Mouse (Mus musculus): ENCODE data around the gene Trim40. TPM values are rescaled to one million over a fixed set of nuclear protein-coding genes. Genes with fewer than 3 reads are reported as not detected.

Gene Trim40
- polyA plus RNA-seq, 1 experiment from 2014 or later: not detected

DNA sequence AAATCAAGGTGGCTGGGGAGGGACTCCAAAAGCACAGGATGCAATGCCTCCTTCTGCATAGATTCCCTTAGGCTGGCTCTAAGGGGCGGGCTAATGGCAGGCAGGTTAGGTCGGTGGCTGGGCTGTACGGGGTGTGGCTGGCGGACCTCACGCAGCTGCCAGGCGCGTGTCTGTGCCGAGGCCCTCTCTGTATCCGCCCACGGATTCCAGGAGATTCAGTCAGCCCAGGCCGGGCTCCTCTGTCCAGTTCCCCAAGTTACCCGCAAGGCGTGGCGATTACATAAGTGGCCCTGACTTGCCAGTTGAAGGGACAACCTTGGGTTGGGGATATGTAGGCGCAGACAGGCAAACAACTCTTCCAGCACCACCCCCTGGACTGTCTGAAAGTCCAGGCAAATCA is 30.3 kb upstream of the Trim40 start:
- Histone ChIP-seq H3K36me3 (ENCODE audit: control insufficient read depth, insufficient read depth) (no peaks in the 10 kb centered on the region), H3K27ac (ENCODE audit: low read length) (no peak overlapping the region), H3K27me3 (ENCODE audit: control insufficient read depth, insufficient read depth, low read depth, low read length) (peaks cover 7% of the 10 kb centered on the region), H3K9ac (ENCODE audit: low read depth, low read length) (no peak overlapping the region), H3K4me3 (ENCODE audit: low read depth, low read length) (no peak overlapping the region), H3K4me1 (ENCODE audit: control insufficient read depth, low read depth, low read length) (no peaks in the 10 kb centered on the region), H3K9me3 (replicated peaks; ENCODE audit: control insufficient read depth, low read length) (no peaks in the 10 kb centered on the region), H3K4me2 (ENCODE audit: low read depth, low read length) (no peak overlapping the region)
- WGBS (ENCODE audit: insufficient replicate concordance): 47% methylated on average over 15 of the region's 15 CpGs
- 0 out of 2 replicates have a peak, but pooled peaks have one; percentile 37 for ATAC-seq (ENCODE audit: low read depth)

DNA sequence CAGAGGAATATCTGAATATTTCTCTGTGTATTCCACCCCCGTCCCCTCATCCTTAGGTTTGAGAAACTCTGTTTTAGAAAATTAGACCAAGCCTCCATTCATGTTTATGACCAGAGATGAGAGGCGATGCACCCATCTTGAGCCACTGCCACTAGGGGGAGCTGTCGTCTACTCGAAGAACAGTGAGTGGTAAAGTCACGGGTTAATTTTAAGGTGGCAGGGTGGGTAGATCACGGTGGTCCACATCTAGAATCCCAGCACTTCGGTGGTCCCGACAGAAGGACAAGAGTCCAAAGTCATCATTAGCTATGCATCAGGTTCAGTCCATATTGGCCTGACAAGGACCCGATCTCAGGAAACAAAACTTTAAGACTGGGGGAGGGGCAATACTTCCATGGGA is 25.2 kb upstream of the Trim40 start:
- no peaks in the 10 kb centered on the region for H3K4me1 ChIP-seq (ENCODE audit: control insufficient read depth, low read depth, low read length)
- no peaks in the 10 kb centered on the region for H3K9me3 ChIP-seq (replicated peaks; ENCODE audit: control insufficient read depth, low read length)
- no peak overlapping the region for H3K4me3 ChIP-seq (ENCODE audit: low read depth, low read length)
- peaks cover 7% of the 10 kb centered on the region for H3K27me3 ChIP-seq (ENCODE audit: control insufficient read depth, insufficient read depth, low read depth, low read length)
- ATAC-seq (ENCODE audit: low read depth): no peak
- no peaks in the 10 kb centered on the region for H3K36me3 ChIP-seq (ENCODE audit: control insufficient read depth, insufficient read depth)
- H3K4me2 ChIP-seq (ENCODE audit: low read depth, low read length): no peak overlapping the region
- 8% methylated on average over 9 of the region's 9 CpGs for WGBS (ENCODE audit: insufficient replicate concordance)
- H3K27ac ChIP-seq (ENCODE audit: low read length): no peak overlapping the region
- no peak overlapping the region for H3K9ac ChIP-seq (ENCODE audit: low read depth, low read length)

DNA sequence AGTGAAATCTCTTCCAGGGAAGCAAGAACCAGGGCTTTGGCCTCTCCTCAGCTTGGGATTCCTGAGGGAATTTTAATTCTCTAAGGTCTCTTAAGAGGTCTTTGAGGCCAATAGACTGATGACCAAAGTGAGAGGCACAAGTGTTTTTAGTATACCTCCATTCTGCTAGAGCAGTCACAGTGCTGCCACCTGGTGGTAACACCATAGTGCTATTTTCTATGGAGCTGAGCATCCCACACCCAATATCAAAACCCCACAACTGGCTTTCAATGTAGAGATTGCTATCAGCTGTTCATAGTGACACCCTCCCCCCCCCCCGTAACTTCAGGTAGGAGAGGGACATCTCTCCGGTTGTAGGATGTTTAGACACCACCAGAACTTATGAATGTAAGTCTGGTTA is 24.2 kb upstream of the Trim40 start:
- no peaks in the 10 kb centered on the region for H3K36me3 ChIP-seq (ENCODE audit: control insufficient read depth, insufficient read depth)
- H3K4me1 ChIP-seq (ENCODE audit: control insufficient read depth, low read depth, low read length): no peaks in the 10 kb centered on the region
- H3K27me3 ChIP-seq (ENCODE audit: control insufficient read depth, insufficient read depth, low read depth, low read length): peaks cover 7% of the 10 kb centered on the region
- H3K9me3 ChIP-seq (replicated peaks; ENCODE audit: control insufficient read depth, low read length): no peaks in the 10 kb centered on the region
- H3K4me3 ChIP-seq (ENCODE audit: low read depth, low read length): no peak overlapping the region
- no peak overlapping the region for H3K27ac ChIP-seq (ENCODE audit: low read length)
- 7% methylated on average over 2 of the region's 2 CpGs for WGBS (ENCODE audit: insufficient replicate concordance)
- no peak for ATAC-seq (ENCODE audit: low read depth)
- H3K4me2 ChIP-seq (ENCODE audit: low read depth, low read length): no peak overlapping the region
- H3K9ac ChIP-seq (ENCODE audit: low read depth, low read length): no peak overlapping the region

DNA sequence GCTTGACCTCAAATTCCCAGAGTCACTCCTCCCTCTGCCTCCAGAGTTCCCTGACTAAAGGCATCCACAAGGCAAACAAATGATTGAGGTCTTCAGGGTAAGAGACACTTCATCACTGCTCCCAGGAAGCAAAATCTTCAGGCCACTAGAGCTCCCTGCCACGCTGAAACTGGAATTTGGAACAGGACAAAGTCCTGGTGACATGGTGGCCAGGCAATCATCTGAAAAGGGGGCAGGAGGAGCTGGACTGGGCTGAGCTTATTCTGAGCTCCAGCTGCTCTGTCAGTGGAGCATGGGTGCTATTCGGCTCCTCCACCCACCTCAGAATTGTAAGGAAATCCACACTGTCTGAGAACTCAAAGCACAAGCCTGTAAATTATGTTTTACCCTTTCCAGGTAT is 22.1 kb upstream of the Trim40 start:
- H3K4me3 ChIP-seq (ENCODE audit: low read depth, low read length): no peak overlapping the region
- no peak overlapping the region for H3K9ac ChIP-seq (ENCODE audit: low read depth, low read length)
- no peaks in the 10 kb centered on the region for H3K9me3 ChIP-seq (replicated peaks; ENCODE audit: control insufficient read depth, low read length)
- H3K4me2 ChIP-seq (ENCODE audit: low read depth, low read length): no peak overlapping the region
- H3K4me1 ChIP-seq (ENCODE audit: control insufficient read depth, low read depth, low read length): no peaks in the 10 kb centered on the region
- WGBS (ENCODE audit: insufficient replicate concordance): 44% methylated on average over 2 of the region's 2 CpGs
- H3K27me3 ChIP-seq (ENCODE audit: control insufficient read depth, insufficient read depth, low read depth, low read length): peaks cover 7% of the 10 kb centered on the region
- H3K36me3 ChIP-seq (ENCODE audit: control insufficient read depth, insufficient read depth): no peaks in the 10 kb centered on the region
- ATAC-seq (ENCODE audit: low read depth): no peak
- no peak overlapping the region for H3K27ac ChIP-seq (ENCODE audit: low read length)

DNA sequence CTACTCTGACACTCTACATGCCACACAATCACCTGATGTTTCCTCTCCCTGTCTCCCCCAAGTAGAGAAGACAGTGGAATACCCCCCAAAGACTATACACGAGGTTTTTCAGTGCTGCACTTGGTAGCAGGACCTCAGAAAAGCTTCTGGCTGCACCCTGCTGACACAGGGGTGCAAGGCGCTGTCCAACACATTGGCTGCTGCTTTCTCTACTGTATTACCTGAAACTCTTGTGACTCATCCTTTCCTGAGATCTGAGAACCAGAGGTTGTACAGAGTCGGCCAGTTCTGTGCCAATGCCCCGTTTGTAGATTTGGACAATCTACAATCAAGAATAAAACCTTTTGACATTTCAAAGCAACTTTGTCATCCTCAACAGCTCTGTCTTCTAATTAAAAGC is 19.9 kb upstream of the Trim40 start:
- WGBS (ENCODE audit: insufficient replicate concordance): 31% methylated on average over 4 of the region's 4 CpGs
- no peak for ATAC-seq (ENCODE audit: low read depth)

DNA sequence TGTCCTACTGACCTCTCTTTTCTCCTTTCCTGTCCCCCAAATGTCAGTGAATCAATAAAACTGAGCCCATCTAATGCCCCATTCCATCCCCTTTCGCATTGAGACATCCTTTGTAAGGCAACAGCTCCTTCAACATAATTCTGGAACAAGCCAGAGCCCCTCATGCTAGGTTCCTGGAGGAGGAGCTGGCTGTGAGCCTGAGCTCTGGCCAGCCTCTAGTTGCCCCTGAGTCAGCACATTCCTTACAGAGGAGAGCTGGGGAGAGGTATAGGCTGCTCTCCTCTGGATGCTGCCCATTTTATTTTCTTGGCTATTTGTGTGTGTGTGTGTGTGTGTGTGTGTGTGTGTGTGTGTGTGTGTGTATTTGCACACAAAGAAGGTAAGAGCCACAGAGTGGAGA is 18.3 kb upstream of the Trim40 start:
- no peak overlapping the region for H3K4me2 ChIP-seq (ENCODE audit: low read depth, low read length)
- H3K27me3 ChIP-seq (ENCODE audit: control insufficient read depth, insufficient read depth, low read depth, low read length): no peaks in the 10 kb centered on the region
- no peak for ATAC-seq (ENCODE audit: low read depth)
- WGBS (ENCODE audit: insufficient replicate concordance): 22% methylated on average over 1 of the region's 1 CpGs
- no peaks in the 10 kb centered on the region for H3K4me1 ChIP-seq (ENCODE audit: control insufficient read depth, low read depth, low read length)
- no peak overlapping the region for H3K4me3 ChIP-seq (ENCODE audit: low read depth, low read length)
- no peak overlapping the region for H3K9ac ChIP-seq (ENCODE audit: low read depth, low read length)
- H3K27ac ChIP-seq (ENCODE audit: low read length): no peak overlapping the region
- no peaks in the 10 kb centered on the region for H3K9me3 ChIP-seq (replicated peaks; ENCODE audit: control insufficient read depth, low read length)
- no peaks in the 10 kb centered on the region for H3K36me3 ChIP-seq (ENCODE audit: control insufficient read depth, insufficient read depth)

More for the DNA sequence above, 19.9 kb upstream of the Trim40 start:
- no peaks in the 10 kb centered on the region for H3K27me3 ChIP-seq (ENCODE audit: control insufficient read depth, insufficient read depth, low read depth, low read length)
- no peak overlapping the region for H3K4me3 ChIP-seq (ENCODE audit: low read depth, low read length)
- H3K4me1 ChIP-seq (ENCODE audit: control insufficient read depth, low read depth, low read length): no peaks in the 10 kb centered on the region
- no peak overlapping the region for H3K27ac ChIP-seq (ENCODE audit: low read length)
- no peak overlapping the region for H3K9ac ChIP-seq (ENCODE audit: low read depth, low read length)
- H3K9me3 ChIP-seq (replicated peaks; ENCODE audit: control insufficient read depth, low read length): no peaks in the 10 kb centered on the region
- no peak overlapping the region for H3K4me2 ChIP-seq (ENCODE audit: low read depth, low read length)
- H3K36me3 ChIP-seq (ENCODE audit: control insufficient read depth, insufficient read depth): no peaks in the 10 kb centered on the region

DNA sequence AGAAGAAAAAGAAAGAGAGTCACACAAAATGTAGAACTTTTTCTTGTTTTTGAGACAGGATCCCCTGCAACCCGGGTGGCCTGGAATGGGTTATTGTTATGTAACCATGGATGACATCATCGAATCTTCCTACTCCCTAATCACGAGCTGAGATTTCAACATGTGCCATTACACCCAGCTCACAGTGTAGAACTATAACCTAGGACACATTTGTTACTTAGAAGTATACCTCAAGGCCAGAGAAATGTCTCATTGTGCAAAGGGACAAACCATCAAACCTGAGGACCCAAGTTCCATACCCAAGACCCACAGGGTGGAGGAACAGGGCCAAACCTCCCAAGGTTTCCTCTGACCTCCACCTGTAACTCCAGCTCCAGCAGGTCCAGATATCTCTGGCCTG is 13.7 kb upstream of the Trim40 start:
- ATAC-seq (ENCODE audit: low read depth): no peak
- no peak overlapping the region for H3K27ac ChIP-seq (ENCODE audit: low read length)
- no peak overlapping the region for H3K4me2 ChIP-seq (ENCODE audit: low read depth, low read length)
- no peaks in the 10 kb centered on the region for H3K36me3 ChIP-seq (ENCODE audit: control insufficient read depth, insufficient read depth)
- H3K9me3 ChIP-seq (replicated peaks; ENCODE audit: control insufficient read depth, low read length): no peaks in the 10 kb centered on the region
- no peak overlapping the region for H3K9ac ChIP-seq (ENCODE audit: low read depth, low read length)
- WGBS (ENCODE audit: insufficient replicate concordance): 47% methylated on average over 3 of the region's 3 CpGs
- H3K4me3 ChIP-seq (ENCODE audit: low read depth, low read length): no peak overlapping the region
- H3K4me1 ChIP-seq (ENCODE audit: control insufficient read depth, low read depth, low read length): no peaks in the 10 kb centered on the region
- no peaks in the 10 kb centered on the region for H3K27me3 ChIP-seq (ENCODE audit: control insufficient read depth, insufficient read depth, low read depth, low read length)

DNA sequence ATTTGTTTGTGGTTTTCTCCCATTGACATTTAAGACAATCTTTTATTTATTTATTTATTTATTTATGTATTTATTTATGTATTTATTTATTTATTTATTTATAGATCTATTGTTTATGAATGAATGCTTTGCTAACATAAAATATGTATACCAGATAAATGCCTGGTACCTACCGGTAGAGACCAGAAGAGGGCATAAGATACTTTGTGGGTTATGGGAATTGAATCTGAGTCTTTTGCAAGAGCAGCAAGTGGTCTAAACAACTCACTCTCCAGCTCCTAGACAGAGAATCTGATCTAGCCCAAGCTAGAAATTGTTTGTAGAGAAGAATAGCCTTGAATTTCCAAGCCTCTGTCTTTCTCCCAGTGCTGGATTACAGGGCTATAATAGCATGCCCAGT is 10.8 kb upstream of the Trim40 start:
- no peaks in the 10 kb centered on the region for H3K27me3 ChIP-seq (ENCODE audit: control insufficient read depth, insufficient read depth, low read depth, low read length)
- WGBS (ENCODE audit: insufficient replicate concordance): 18% methylated on average over 1 of the region's 1 CpGs
- H3K36me3 ChIP-seq (ENCODE audit: control insufficient read depth, insufficient read depth): no peaks in the 10 kb centered on the region
- no peak overlapping the region for H3K4me2 ChIP-seq (ENCODE audit: low read depth, low read length)
- H3K4me1 ChIP-seq (ENCODE audit: control insufficient read depth, low read depth, low read length): no peaks in the 10 kb centered on the region
- no peak overlapping the region for H3K27ac ChIP-seq (ENCODE audit: low read length)
- no peak for ATAC-seq (ENCODE audit: low read depth)
- H3K9me3 ChIP-seq (replicated peaks; ENCODE audit: control insufficient read depth, low read length): no peaks in the 10 kb centered on the region
- no peak overlapping the region for H3K4me3 ChIP-seq (ENCODE audit: low read depth, low read length)
- H3K9ac ChIP-seq (ENCODE audit: low read depth, low read length): no peak overlapping the region

DNA sequence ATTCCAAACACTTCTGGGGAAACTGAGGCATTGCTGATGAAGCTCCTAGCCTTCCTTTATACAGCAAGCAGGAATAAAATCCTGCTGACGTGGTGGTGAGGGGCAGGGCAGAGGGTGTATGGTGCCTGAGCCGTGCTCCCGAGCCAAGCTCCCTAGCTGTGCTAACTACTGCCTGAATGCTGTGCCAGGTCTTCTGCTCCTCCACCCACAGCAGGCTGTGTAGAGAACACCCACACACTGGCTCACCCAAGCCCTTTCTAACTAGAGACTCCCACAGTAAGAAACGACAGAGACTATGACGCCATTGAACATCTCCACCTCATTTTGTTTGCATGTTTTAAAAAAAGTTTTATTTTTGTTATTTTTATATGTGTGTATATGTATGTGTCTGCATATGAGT is 10.1 kb upstream of the Trim40 start:
- Histone ChIP-seq H3K9ac (ENCODE audit: low read depth, low read length) (no peak overlapping the region), H3K27ac (ENCODE audit: low read length) (no peak overlapping the region), H3K9me3 (replicated peaks; ENCODE audit: control insufficient read depth, low read length) (no peaks in the 10 kb centered on the region), H3K4me2 (ENCODE audit: low read depth, low read length) (no peak overlapping the region), H3K36me3 (ENCODE audit: control insufficient read depth, insufficient read depth) (no peaks in the 10 kb centered on the region), H3K27me3 (ENCODE audit: control insufficient read depth, insufficient read depth, low read depth, low read length) (no peaks in the 10 kb centered on the region; the same call in 1 of the 2 replicates), H3K4me3 (ENCODE audit: low read depth, low read length) (no peak overlapping the region), H3K4me1 (ENCODE audit: control insufficient read depth, low read depth, low read length) (no peaks in the 10 kb centered on the region)
- 66% methylated on average over 5 of the region's 5 CpGs for WGBS (ENCODE audit: insufficient replicate concordance)
- ATAC-seq (ENCODE audit: low read depth): no peak

DNA sequence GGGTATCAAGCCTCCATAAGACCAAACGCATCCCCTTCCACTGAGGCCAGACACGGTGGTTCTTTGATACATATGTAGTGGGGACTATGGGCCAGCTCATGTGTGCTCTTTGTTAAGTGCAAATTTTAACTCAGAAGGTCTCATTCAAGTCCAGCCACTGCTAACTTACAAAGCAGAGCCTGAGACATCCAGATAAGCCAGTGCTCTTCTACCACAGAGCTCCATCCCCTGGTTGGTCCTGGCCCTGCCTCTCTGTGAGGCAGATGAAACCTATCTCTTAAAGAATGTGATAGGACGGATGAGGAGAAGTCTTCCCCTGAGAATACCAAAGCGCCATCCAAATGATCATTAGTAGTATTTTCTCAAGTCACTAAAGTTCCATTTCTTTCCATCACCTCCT is 9.5 kb upstream of the Trim40 start:
- no peaks in the 10 kb centered on the region for H3K36me3 ChIP-seq (ENCODE audit: control insufficient read depth, insufficient read depth)
- no peaks in the 10 kb centered on the region for H3K4me1 ChIP-seq (ENCODE audit: control insufficient read depth, low read depth, low read length)
- no peak overlapping the region for H3K4me2 ChIP-seq (ENCODE audit: low read depth, low read length)
- WGBS (ENCODE audit: insufficient replicate concordance): 51% methylated on average over 4 of the region's 4 CpGs
- no peak overlapping the region for H3K27ac ChIP-seq (ENCODE audit: low read length)
- H3K9ac ChIP-seq (ENCODE audit: low read depth, low read length): no peak overlapping the region
- H3K4me3 ChIP-seq (ENCODE audit: low read depth, low read length): no peak overlapping the region
- H3K9me3 ChIP-seq (replicated peaks; ENCODE audit: control insufficient read depth, low read length): no peaks in the 10 kb centered on the region
- no peak for ATAC-seq (ENCODE audit: low read depth)
- H3K27me3 ChIP-seq (ENCODE audit: control insufficient read depth, insufficient read depth, low read depth, low read length): no peaks in the 10 kb centered on the region; the same call in none of the 2 replicates
